Mouse (Mus musculus) T-helper 17 cell (primary cell): ENCODE results near the gene Rpgrip1l.

ENCODE experiments used
- in situ Hi-C, 2 experiments: fragments of 300-600 bp; cut with MboI, MseI; formaldehyde crosslinking; loops; 1 replicate in 1 of 2; 2 replicates in 1 of 2; pipeline ENCODE4 v1.15.1; 2025; ENCODE audit warnings: high pct_unique_total_duplicates in 2 of 2

Gene Rpgrip1l

GRCm38 (mm10) chr8:91329056-91329455, 16.0 kb upstream of the Rpgrip1l start:
- in situ Hi-C loops, result no loop called here

- in situ Hi-C loops, result no loop called here
These were observed 14.6 kb upstream of the Rpgrip1l start for GRCm38 (mm10) chr8:91327471-91328205.

GRCm38 (mm10) chr8:91326946-91327345, 13.9 kb upstream of the Rpgrip1l start:
- in situ Hi-C loops, result no loop called here

- in situ Hi-C loops, result no loop called here
These were observed 13.0 kb upstream of the Rpgrip1l start for GRCm38 (mm10) chr8:91326018-91326417.

GRCm38 (mm10) chr8:91324916-91325315, 11.9 kb upstream of the Rpgrip1l start:
- in situ Hi-C loops, result no loop called here

- in situ Hi-C loops, result no loop called here
These were observed 11.2 kb upstream of the Rpgrip1l start for GRCm38 (mm10) chr8:91324271-91324670.

GRCm38 (mm10) chr8:91323511-91323910, 10.4 kb upstream of the Rpgrip1l start:
- in situ Hi-C loops, result no loop called here

- in situ Hi-C loops, result no loop called here
These were observed 6.1 kb upstream of the Rpgrip1l start for GRCm38 (mm10) chr8:91318938-91319729.

- in situ Hi-C loops, result no loop called here
These were observed 4.6 kb upstream of the Rpgrip1l start for GRCm38 (mm10) chr8:91317567-91318227.

- in situ Hi-C loops, result no loop called here
These were observed 720 bp downstream of the Rpgrip1l start for GRCm38 (mm10) chr8:91312342-91312741.

GRCm38 (mm10) chr8:91304481-91305386, 8.3 kb downstream of the Rpgrip1l start:
- in situ Hi-C loops, result no loop called here

GRCm38 (mm10) chr8:91298672-91299071, 14.4 kb downstream of the Rpgrip1l start:
- in situ Hi-C loops, result no loop called here

GRCm38 (mm10) chr8:91295786-91296185, 17.3 kb downstream of the Rpgrip1l start:
- in situ Hi-C loops, result no loop called here

GRCm38 (mm10) chr8:91290576-91290975, 22.5 kb downstream of the Rpgrip1l start:
- in situ Hi-C loops, result no loop called here

GRCm38 (mm10) chr8:91286237-91286636, 26.8 kb downstream of the Rpgrip1l start:
- in situ Hi-C loops, result no loop called here

- in situ Hi-C loops, result no loop called here
These were observed 29.2 kb downstream of the Rpgrip1l start for GRCm38 (mm10) chr8:91283815-91284214.

GRCm38 (mm10) chr8:91282655-91283054, 30.4 kb downstream of the Rpgrip1l start:
- in situ Hi-C loops, result no loop called here

- in situ Hi-C loops, result no loop called here
These were observed 31.5 kb downstream of the Rpgrip1l start for GRCm38 (mm10) chr8:91281545-91281944.

- in situ Hi-C loops, result no loop called here
These were observed 32.4 kb downstream of the Rpgrip1l start for GRCm38 (mm10) chr8:91280467-91281212.

- in situ Hi-C loops, result no loop called here
These were observed 35.0 kb downstream of the Rpgrip1l start for GRCm38 (mm10) chr8:91278060-91278459.

- in situ Hi-C loops, result no loop called here
These were observed 36.7 kb downstream of the Rpgrip1l start for GRCm38 (mm10) chr8:91276337-91276736.
